Mouse (Mus musculus): ENCODE data around the gene Ccdc189.
"Not testable (repeated sequence)": the region's sequence is repeated elsewhere in the genome, so short reads cannot be mapped to it uniquely, and the experiment has no call there.

Ccdc189 gene

GRCm38 (mm10) chr7:127588011-127588871 is at the start of gene Ccdc189, which contains the start of gene Rnf40:
TSS of gene Ccdc189 (minus strand) at chr7:127588595.
TSS of gene Rnf40 (plus strand) at chr7:127588767.
- in situ Hi-C loops (cut with MboI; ENCODE audit: low sequenced_read_pairs): no loop called here

GRCm38 (mm10) chr7:127636963-127637362 is 48.6 kb upstream of the Ccdc189 start:
- in situ Hi-C loops (cut with MboI; ENCODE audit: low sequenced_read_pairs): no loop called here

DNA sequence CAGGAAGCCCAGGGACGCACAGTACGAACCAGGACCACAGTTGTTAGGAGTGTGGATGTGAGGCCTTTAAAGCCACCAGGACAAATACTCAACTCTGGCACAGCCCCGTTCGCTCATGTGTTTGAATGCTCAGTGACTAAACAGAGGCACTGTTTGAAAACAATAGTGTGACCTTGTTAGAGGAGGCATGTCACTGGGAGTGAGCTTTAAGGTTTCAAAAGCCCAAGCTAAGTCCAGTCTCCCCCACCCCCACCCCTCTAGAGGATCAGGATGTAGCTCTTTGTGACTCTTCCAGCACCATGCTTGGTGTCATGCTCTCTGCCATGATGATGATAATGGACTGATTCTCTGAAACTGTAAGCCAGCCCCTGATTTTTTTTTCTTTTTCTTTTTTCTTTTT is 43.0 kb upstream of the Ccdc189 start:
- in situ Hi-C loops (cut with MboI; ENCODE audit: low sequenced_read_pairs): no loop called here

DNA sequence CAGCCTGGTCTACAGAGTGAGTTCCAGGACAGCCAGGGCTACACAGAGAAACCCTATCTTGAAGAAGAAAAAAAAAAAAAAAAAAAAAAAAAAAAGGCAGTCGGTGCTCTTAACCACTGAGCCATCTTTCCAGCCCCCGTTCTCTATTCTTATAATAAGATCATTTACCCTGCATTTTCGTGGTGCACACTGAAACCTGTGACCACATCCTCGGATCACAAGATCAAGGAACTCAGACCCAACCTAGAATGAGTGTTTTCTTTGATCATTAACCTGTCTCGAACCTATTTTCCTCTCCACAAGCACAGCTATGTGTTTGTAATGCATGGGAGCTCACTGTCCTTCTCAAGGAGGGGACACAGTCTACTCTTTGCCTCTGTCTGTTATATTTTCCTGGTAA is 40.3 kb upstream of the Ccdc189 start:
- in situ Hi-C loops (cut with MboI; ENCODE audit: low sequenced_read_pairs): no loop called here

DNA sequence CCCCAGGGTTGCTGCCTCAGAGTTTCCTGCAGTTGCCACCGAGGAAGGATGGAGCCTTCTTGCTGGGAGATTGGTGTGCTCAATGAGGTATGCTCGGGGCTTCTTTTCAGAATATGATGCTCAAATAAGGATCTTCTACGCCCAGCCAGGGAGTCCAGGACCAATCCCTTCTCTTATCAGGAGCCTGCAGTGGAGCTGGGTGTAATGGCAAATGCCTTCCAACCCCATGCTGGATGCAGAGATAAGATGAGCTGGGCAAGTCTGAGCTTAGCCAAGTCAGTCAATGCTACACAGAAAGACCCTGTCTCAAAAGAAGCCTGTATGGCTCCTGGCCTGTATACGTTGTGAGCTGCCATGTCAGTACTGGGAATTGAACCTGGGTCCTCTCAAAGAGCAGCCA is 38.1 kb upstream of the Ccdc189 start:
- in situ Hi-C loops (cut with MboI; ENCODE audit: low sequenced_read_pairs): no loop called here

GRCm38 (mm10) chr7:127626039-127626438 is 37.6 kb upstream of the Ccdc189 start:
- in situ Hi-C loops (cut with MboI; ENCODE audit: low sequenced_read_pairs): no loop called here

DNA sequence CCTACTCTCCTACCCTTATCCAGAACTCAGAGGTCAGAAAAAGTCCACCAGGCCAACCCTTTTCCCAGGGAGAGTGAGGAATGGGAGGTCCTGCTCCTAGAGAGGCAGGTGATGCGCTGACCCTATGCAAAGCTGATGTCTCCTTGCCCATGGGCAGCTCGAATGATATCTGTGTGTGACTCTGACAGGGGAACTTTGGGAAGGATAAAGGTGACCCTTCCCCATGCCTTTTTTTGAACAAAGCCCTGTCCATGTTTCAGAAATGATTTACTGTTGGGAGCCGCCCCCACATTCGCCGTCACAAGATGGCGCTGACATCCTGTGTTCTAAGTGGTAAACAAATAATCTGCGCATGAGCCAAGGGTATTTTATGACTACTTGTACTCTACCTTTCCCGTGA is 30.0 kb upstream of the Ccdc189 start:
- in situ Hi-C loops (cut with MboI; ENCODE audit: low sequenced_read_pairs): not testable (repeated sequence)

GRCm38 (mm10) chr7:127617962-127618361 is 29.6 kb upstream of the Ccdc189 start:
- in situ Hi-C loops (cut with MboI; ENCODE audit: low sequenced_read_pairs): no loop called here

GRCm38 (mm10) chr7:127616881-127617280 is 28.5 kb upstream of the Ccdc189 start:
- in situ Hi-C loops (cut with MboI; ENCODE audit: low sequenced_read_pairs): no loop called here

GRCm38 (mm10) chr7:127616336-127616735 is 27.9 kb upstream of the Ccdc189 start:
- in situ Hi-C loops (cut with MboI; ENCODE audit: low sequenced_read_pairs): no loop called here

- in situ Hi-C loops (cut with MboI; ENCODE audit: low sequenced_read_pairs): no loop called here
These were observed 26.8 kb upstream of the Ccdc189 start, which contains the start of gene Zfp629 for GRCm38 (mm10) chr7:127614891-127615843. TSS of gene Zfp629 (minus strand) at chr7:127615797.

GRCm38 (mm10) chr7:127614511-127614890 is 26.1 kb upstream of the Ccdc189 start:
- in situ Hi-C loops (cut with MboI; ENCODE audit: low sequenced_read_pairs): no loop called here

GRCm38 (mm10) chr7:127614091-127614490 is 25.7 kb upstream of the Ccdc189 start:
- in situ Hi-C loops (cut with MboI; ENCODE audit: low sequenced_read_pairs): no loop called here

DNA sequence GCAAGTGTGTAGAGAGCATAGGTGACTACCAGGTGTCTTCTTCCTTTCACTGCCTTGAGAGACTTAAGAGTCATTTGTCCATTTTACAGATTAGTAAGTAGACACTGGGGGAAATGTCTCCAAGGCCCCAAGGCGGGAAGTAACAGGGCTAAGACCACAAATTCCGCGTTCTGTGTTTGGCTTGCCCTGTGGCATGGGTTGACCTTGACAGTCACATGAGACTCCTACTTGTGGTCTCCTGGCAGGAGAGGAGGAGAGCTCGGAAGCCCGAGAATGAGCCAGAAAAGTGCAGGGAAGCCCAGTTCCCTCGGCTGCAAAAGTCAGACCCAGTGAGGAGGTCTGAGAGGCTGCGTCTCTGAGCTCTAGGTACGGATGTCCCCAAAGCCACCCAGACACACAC is 25.1 kb upstream of the Ccdc189 start:
- in situ Hi-C loops (cut with MboI; ENCODE audit: low sequenced_read_pairs): no loop called here

GRCm38 (mm10) chr7:127611561-127611960 is 23.2 kb upstream of the Ccdc189 start:
- in situ Hi-C loops (cut with MboI; ENCODE audit: low sequenced_read_pairs): no loop called here

DNA sequence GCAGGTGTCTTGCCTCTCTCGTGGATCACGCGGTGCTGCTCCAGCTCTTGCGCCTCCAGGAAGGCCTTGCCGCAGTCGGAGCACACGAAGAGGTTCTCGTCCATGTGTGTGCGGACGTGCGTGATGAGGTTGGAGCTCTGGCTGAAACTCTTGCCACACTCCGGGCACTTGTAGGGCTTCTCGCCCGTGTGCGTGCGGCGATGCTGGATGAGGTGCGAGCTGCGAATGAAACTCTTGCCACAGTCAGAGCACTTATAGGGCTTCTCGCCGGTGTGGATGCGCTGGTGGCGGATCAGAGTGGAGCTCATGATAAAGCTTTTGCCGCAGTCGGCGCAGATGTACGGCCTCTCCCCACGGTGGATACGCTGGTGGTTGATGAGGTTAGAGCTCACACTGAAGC is 22.6 kb upstream of the Ccdc189 start:
- in situ Hi-C loops (cut with MboI; ENCODE audit: low sequenced_read_pairs): no loop called here

DNA sequence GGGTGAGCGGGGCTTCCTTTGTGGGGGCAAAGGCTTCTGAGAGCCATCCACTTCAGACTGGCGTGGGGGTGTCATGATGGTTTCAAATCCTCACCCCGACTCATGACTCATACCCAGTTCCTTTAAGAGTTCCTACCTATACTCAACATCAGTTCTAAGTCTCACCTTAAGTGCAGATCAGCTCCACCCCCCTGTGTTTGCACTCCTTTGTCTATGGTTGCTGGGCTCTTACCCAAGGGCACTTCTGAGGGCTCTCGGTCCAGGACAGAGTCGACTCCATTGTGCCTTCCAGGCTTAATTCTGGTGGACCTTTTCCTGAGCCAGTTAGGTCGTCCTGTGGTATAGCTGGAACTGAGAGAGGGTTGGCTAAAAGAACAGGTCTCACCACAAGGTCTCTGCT is 18.8 kb upstream of the Ccdc189 start:
- in situ Hi-C loops (cut with MboI; ENCODE audit: low sequenced_read_pairs): no loop called here

- in situ Hi-C loops (cut with MboI; ENCODE audit: low sequenced_read_pairs): no loop called here
These were observed 15.9 kb upstream of the Ccdc189 start for GRCm38 (mm10) chr7:127604256-127604655.

GRCm38 (mm10) chr7:127602903-127603302 is 14.5 kb upstream of the Ccdc189 start:
- in situ Hi-C loops (cut with MboI; ENCODE audit: low sequenced_read_pairs): no loop called here

DNA sequence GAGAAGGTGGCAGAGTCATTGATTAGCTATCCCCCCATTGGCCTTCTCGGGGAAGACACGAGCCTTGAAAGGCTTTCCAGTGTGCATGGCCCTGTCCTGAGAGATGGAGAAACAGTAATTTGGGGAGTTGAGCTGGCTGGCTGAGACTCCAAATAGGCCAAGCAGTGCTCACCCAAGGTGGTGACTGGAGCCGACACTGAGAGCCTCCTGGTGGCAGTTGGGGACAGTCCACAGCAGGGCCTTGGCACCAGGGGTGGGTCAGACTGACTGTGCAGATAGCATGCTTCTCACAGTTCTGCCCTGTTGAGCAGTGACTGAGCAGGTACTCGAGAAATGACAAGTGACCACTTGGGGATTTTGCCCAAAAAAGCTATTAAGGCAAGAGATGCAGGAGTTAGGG is 13.3 kb upstream of the Ccdc189 start:
- in situ Hi-C loops (cut with MboI; ENCODE audit: low sequenced_read_pairs): no loop called here

GRCm38 (mm10) chr7:127600612-127601011 is 12.2 kb upstream of the Ccdc189 start:
- in situ Hi-C loops (cut with MboI; ENCODE audit: low sequenced_read_pairs): no loop called here

GRCm38 (mm10) chr7:127596747-127597146 is 8.4 kb upstream of the Ccdc189 start:
- in situ Hi-C loops (cut with MboI; ENCODE audit: low sequenced_read_pairs): no loop called here
